Mouse (Mus musculus): ENCODE results near the gene Ace3.
"Not testable (repeated sequence)": the region's sequence is repeated elsewhere in the genome, so short reads cannot be mapped to it uniquely, and the experiment has no call there.

Gene Ace3

GRCm38 (mm10) chr11:105984452-105984851, 10.0 kb upstream of the Ace3 start:
- no peak for DNase-seq

DNA sequence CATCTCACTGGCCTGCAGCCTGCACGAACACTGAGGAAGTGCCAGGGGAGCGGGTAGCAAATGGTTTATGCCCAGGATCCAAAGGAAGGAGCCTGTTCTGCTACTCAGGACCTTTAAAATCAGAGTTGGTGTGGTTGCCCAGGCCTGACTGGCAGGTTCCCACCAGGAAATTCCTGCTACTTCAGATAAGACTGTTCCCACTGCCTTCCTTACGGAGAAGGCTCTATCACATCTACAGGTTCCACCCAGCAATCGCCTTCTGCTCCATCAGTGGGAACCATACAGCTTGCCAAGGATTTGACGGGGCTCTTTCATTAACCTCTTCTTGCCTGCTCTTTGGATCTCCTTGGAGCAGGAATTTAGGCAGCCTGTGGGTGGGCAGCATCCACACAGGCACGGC, 7.0 kb upstream of the Ace3 start:
- no peak for DNase-seq

DNA sequence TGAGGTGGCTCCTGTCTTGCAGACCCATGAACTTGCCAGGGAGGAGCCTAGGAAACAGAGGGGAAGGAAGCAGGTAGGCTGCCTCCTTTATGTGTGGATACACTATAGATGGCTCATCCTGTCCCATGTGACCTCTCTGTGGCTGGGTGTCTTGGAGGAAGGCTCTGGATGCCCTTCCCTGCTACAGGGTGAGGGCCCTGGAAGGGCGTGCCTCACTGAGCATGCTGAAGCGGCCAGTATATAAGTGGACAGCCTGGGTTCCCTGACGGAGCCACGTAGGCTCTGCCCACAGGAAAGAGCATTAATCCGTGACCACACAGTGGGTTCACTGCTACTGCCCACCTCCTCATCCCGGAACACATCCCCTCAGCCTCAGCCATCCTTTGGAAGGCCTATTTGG, 5.0 kb upstream of the Ace3 start:
- no peak for DNase-seq

- no peak for DNase-seq
These were observed 4.2 kb upstream of the Ace3 start for GRCm38 (mm10) chr11:105990231-105990630.

DNA sequence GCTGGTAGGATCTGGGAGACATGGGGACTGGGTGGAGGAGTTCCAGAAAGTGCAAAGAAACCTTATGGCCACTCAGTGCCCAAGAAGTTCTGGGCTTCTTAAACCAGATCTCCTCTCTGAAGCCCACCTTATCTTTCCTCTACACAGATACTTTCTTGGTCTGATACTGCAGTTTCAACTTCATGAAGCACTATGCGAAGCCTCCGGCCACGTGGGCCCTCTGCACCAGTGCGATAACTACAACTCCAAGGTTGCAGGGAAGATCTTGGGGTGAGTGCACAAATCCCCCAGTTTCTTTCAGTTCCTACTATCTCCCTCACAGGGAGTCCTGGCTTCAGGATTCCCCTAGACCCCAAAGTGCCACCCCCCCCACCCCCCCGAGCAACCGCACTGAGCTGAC, 5.6 kb downstream of the Ace3 start:
- no peak for DNase-seq

DNA sequence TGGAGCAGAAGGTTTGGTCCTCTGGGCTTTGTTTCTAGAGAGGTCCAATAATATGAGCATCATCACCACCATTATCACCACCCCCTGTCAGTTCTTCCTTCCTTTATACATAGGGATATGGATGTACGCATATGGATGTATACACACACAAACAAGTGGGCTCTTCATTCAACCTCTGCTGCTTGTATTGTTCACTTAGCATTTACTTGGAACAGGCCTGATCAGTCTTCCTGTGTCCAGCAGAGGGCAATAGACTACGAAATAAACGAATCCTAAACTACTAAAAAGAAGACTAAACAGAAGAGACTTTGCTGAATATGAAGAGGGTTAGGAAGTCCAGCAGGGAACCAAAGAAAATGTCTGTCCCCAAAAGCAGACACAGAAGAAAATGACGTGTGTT, 7.2 kb downstream of the Ace3 start:
- DNase-seq = peak; percentile 24

DNA sequence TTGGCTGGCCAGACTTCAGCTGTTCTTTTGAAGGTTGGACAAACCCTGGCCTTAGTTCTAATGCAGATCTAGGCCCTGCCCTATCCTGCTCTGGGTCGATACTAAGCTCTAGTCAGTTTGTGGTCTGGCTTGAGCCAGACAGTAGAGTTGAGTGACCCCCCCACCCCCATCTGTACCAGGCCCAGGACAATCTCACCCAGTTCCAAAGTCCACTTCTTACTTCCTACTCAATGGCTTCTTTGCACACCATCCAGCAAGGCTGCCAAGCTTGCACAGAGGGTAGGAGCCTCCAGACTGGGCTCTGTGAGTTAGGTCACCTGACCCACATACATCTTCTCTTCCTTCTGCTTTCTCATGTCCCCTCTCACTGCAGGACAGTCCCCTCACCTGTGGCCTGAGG, 10.1 kb downstream of the Ace3 start:
- no peak for DNase-seq

DNA sequence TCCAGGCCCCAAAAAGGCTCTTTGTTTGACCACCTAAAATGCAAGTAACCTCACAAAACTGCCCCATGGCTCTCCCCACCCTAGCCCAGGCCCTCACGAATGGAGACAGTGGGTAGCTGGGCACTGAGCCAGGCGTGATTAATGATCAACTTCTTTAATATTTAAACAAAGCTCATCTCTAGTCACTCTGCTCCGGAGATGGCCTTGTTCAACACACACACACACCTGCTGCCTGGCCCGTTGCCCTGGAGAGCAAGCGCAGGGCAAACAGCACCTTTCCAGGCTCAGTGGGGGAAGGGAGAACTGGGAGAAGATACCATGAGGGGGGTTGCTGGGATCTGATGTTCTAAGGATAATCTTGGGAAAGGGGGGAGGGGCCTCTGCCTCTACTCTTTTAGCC, 11.5 kb downstream of the Ace3 start:
- DNase-seq = no peak

GRCm38 (mm10) chr11:106007821-106008220, 13.3 kb downstream of the Ace3 start, which contains the start of gene Kcnh6:
Kcnh6 (plus strand) TSS chr11:106008124.
- peak; percentile 92 for DNase-seq

DNA sequence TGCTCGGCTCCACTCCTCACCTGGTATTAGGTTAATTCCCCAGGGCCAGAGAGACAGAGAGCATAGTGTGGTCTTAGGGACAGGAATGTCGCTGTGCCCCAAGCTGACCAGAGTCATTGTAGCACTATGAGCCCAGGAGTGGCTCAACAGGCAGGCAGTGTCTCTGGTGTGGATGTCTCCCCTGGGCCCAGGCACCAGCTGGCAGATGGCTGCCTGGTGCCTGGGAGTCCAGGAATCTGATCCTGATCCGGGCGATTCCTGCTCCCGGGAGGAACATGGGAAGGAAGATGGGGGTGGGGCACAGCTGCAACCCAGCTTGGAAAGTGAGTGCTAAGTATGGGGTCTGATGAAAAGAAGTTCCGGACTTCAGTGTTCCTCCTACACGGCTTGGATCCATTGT, 18.2 kb downstream of the Ace3 start:
- no peak for DNase-seq

DNA sequence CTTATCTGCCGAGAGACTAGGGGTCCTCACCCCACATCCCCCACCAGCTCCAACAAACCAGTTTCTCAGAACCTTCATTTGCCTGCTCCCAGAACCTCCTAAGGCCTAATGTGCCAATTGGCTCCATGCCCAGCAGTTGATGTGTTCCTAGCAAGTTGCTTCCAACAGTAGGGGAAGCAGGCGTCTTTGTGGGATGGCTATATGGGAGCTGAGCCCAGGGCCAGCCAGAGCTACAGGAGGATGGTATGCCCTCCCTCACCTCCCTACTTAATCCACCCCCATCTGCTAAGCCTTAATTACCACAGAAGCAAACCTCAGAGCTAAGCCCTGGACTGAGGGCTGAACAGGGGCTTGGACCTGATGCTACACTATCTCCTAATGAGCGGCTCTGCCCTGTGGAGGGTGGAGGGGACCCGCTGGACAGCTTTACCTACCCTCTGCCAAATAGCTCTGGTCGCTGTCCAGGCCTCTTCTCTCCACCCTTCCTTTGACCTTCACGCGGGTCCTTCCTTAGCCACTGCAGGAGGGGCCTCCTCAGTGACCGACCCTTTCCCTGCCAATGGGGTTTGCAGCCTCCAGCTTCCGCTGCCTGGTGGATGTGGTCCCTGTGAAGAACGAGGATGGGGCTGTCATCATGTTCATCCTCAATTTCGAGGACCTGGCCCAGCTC, 19.2 kb downstream of the Ace3 start:
- no peak for DNase-seq

DNA sequence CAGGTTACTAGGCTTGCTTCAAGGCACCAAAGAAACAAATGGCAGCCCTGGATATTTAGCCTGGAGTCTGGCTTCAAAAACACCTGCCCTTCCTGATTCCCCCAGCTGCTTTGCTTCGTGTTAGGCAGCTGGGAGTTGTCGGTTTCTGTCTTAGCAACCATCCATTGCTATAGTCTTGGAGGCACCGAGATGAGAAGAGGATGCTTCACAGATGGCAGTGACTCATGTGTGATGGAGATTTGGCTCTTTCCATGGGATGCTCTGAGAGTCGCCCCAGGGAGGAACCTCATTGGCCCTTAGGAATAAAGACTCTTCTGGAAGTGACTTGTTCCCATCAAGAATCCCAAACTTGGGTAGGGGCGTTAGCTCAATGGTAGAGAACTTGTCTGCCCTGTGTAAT, 22.0 kb downstream of the Ace3 start:
- DNase-seq = no peak

- DNase-seq = peak; percentile 82
These were observed 25.7 kb downstream of the Ace3 start for GRCm38 (mm10) chr11:106020051-106020763.

GRCm38 (mm10) chr11:106025774-106026173, 31.3 kb downstream of the Ace3 start:
- DNase-seq = no peak

- DNase-seq = peak; percentile 89
These were observed 32.1 kb downstream of the Ace3 start for GRCm38 (mm10) chr11:106026465-106027151.

DNA sequence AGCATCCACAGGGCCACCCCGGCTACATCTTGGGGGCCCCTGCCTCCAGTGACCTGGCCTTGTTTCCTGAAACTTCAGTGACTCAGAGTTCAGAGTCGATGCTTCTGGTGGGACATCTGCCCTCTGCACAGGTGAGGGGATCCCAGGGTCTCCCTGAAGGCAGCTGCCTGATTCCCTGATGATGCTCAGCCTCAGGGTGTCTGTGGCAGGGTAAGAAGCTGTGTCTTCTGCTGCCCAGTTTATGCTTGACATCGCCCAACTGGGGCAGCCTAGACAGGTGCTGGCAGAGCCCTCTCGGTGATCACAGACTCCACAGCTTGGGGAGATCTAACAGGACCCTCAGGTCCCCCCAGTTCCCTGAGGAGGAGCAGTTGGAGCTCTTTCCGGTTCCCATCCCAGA, 33.1 kb downstream of the Ace3 start:
- no peak for DNase-seq

GRCm38 (mm10) chr11:106032074-106032473, 37.6 kb downstream of the Ace3 start:
- DNase-seq = not testable (repeated sequence)

GRCm38 (mm10) chr11:106033491-106033919, 39.0 kb downstream of the Ace3 start:
- DNase-seq = peak; percentile 45

DNA sequence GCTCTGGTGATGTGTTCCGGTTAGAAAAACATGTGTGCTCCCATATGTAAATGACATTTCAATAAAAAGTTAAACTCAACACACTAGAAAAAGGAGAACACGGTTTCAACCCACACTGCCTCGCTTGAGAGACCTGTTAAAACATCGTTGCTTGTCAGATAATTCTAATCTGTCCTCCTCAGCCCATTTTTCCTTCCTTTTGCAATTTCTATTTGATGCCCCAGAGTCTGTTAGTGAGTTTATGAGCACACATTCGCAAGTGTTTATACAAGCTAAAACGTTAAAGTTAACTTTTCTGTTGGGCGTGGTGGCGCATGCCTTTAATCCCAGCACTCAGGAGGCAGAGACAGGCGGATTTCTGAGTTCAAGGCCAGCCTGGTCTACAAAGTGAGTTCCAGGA, 40.5 kb downstream of the Ace3 start:
- no peak for DNase-seq

GRCm38 (mm10) chr11:106036548-106037417, 42.3 kb downstream of the Ace3 start, which contains the start of gene Dcaf7:
Dcaf7 (plus strand) TSS chr11:106036872.
- peak; percentile 95 for DNase-seq

DNA sequence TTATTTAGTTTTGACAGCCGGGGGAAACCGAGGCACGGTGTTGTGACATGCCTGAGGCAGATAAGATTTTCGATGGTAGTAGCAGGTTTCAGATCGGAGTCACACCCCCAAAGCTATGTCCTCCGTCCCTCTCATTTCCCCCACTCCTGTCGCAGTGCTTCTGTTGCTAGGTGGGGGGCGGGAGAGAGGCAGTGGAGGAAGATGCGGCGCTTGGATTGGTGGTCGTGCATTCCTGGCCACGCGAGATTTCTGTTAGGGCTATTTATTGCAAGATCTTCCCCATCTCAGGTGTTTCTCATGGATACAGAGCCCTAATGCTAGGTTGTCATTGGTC, 42.9 kb downstream of the Ace3 start:
- DNase-seq = peak; percentile 58

GRCm38 (mm10) chr11:106044349-106044748, 49.9 kb downstream of the Ace3 start:
- no peak for DNase-seq

DNA sequence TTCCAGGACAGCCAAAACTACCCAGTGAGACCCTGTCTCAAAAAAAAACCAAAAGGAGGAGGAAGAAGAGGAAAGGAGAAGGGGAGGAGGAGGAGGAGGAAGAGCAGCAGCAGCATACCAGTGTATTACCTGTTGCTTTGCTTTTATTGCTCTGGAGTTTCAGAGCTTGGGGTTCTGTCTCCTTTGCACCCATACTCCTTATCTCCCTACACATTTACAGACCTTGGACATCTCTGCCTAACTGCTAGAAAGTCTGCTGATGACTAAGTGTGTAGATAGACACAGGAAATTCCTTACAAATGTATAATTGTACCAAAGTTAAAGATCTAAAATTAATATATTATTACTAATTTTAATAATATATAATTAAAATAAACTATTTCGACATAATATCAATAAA, 50.8 kb downstream of the Ace3 start:
- no peak for DNase-seq

Data from thymus, postnatal 4 days (tissue).